Mouse (Mus musculus): ENCODE measurements around the gene Pde3a. TPM values are rescaled to one million over a fixed set of nuclear protein-coding genes. Genes with fewer than 3 reads are reported as not detected.

The Pde3a gene
- polyA plus RNA-seq, 1 experiment from 2014 or later, result 4.0 TPM

- Histone ChIP-seq H3K27me3 (ENCODE audit: control insufficient read depth, insufficient read depth, low read length) (no peaks in the 10 kb centered on the region), H3K9me3 (ENCODE audit: control insufficient read depth, low read length) (no peaks in the 10 kb centered on the region), H3K4me1 (replicated peaks; ENCODE audit: control insufficient read depth, insufficient read depth) (no peaks in the 10 kb centered on the region; the same call in 1 of the 2 replicates), H3K36me3 (ENCODE audit: control insufficient read depth, insufficient read depth, low read length) (no peaks in the 10 kb centered on the region), H3K27ac (replicated peaks) (no peak overlapping the region), H3K9ac (ENCODE audit: low read length) (no peak overlapping the region), H3K4me2 (replicated peaks; ENCODE audit: low read depth) (no peak overlapping the region), H3K4me3 (ENCODE audit: low read depth, low read length) (no peak overlapping the region)
- TF ChIP-seq CTCF (IDR thresholded peaks at IDR 0.05; ENCODE audit: low read depth), result no peak
- TF ChIP-seq EP300 (optimal IDR thresholded peaks at IDR 0.05), result no peak
- WGBS, result 72% methylated on average over 3 of the region's 3 CpGs
- no peak for ATAC-seq (ENCODE audit: low FRiP score, low TSS enrichment)
- DNase-seq (ENCODE audit: low spot score), result no peak
These were observed 190.9 kb downstream of the Pde3a start for GRCm38 (mm10) chr6:141439965-141440364.

- ATAC-seq (ENCODE audit: low FRiP score, low TSS enrichment), result no peak
- TF ChIP-seq EP300 (optimal IDR thresholded peaks at IDR 0.05) (no peak), CTCF (IDR thresholded peaks at IDR 0.05; ENCODE audit: low read depth) (peak; percentile 88)
- H3K4me1 ChIP-seq (replicated peaks; ENCODE audit: control insufficient read depth, insufficient read depth), result no peaks in the 10 kb centered on the region
These were observed 198.5 kb downstream of the Pde3a start for GRCm38 (mm10) chr6:141447547-141447946.

GRCm38 (mm10) chr6:141448886-141449285 lies 199.8 kb downstream of the Pde3a start:
- no peaks in the 10 kb centered on the region for H3K9me3 ChIP-seq (ENCODE audit: control insufficient read depth, low read length)
- no peaks in the 10 kb centered on the region for H3K36me3 ChIP-seq (ENCODE audit: control insufficient read depth, insufficient read depth, low read length)
- no peak overlapping the region for H3K9ac ChIP-seq (ENCODE audit: low read length)
- no peak for DNase-seq (ENCODE audit: low spot score)
- H3K27me3 ChIP-seq (ENCODE audit: control insufficient read depth, insufficient read depth, low read length), result no peaks in the 10 kb centered on the region
- H3K4me2 ChIP-seq (replicated peaks; ENCODE audit: low read depth), result no peak overlapping the region
- H3K4me1 ChIP-seq (replicated peaks; ENCODE audit: control insufficient read depth, insufficient read depth), result no peaks in the 10 kb centered on the region
- no peak overlapping the region for H3K27ac ChIP-seq (replicated peaks)
- no peak overlapping the region for H3K4me3 ChIP-seq (ENCODE audit: low read depth, low read length)
- no peak for ATAC-seq (ENCODE audit: low FRiP score, low TSS enrichment)
- no peak for TF ChIP-seq EP300 (optimal IDR thresholded peaks at IDR 0.05)
- TF ChIP-seq CTCF (IDR thresholded peaks at IDR 0.05; ENCODE audit: low read depth), result no peak
- WGBS, result 46% methylated on average over 8 of the region's 8 CpGs

More at GRCm38 (mm10) chr6:141447547-141447946, 198.5 kb downstream of the Pde3a start:
- H3K9me3 ChIP-seq (ENCODE audit: control insufficient read depth, low read length), result no peaks in the 10 kb centered on the region
- DNase-seq (ENCODE audit: low spot score), result peak; percentile 66
- H3K4me2 ChIP-seq (replicated peaks; ENCODE audit: low read depth), result no peak overlapping the region
- H3K4me3 ChIP-seq (ENCODE audit: low read depth, low read length), result no peak overlapping the region
- no peaks in the 10 kb centered on the region for H3K36me3 ChIP-seq (ENCODE audit: control insufficient read depth, insufficient read depth, low read length)
- no peak overlapping the region for H3K9ac ChIP-seq (ENCODE audit: low read length)
- WGBS, result 7% methylated on average over 3 of the region's 3 CpGs
- H3K27me3 ChIP-seq (ENCODE audit: control insufficient read depth, insufficient read depth, low read length), result no peaks in the 10 kb centered on the region
- no peak overlapping the region for H3K27ac ChIP-seq (replicated peaks)

- H3K9ac ChIP-seq (ENCODE audit: low read length), result no peak overlapping the region
- 76% methylated on average over 5 of the region's 5 CpGs for WGBS
These were observed 206.3 kb downstream of the Pde3a start for GRCm38 (mm10) chr6:141455335-141455734.

GRCm38 (mm10) chr6:141456591-141456990 lies 207.5 kb downstream of the Pde3a start:
- Histone ChIP-seq H3K9me3 (ENCODE audit: control insufficient read depth, low read length) (no peaks in the 10 kb centered on the region), H3K36me3 (ENCODE audit: control insufficient read depth, insufficient read depth, low read length) (no peaks in the 10 kb centered on the region), H3K9ac (ENCODE audit: low read length) (no peak overlapping the region), H3K27ac (replicated peaks) (no peak overlapping the region), H3K4me1 (replicated peaks; ENCODE audit: control insufficient read depth, insufficient read depth) (no peaks in the 10 kb centered on the region), H3K27me3 (ENCODE audit: control insufficient read depth, insufficient read depth, low read length) (no peaks in the 10 kb centered on the region), H3K4me3 (ENCODE audit: low read depth, low read length) (no peak overlapping the region), H3K4me2 (replicated peaks; ENCODE audit: low read depth) (no peak overlapping the region)
- WGBS, result 58% methylated on average over 3 of the region's 3 CpGs
- peak; percentile 80 for ATAC-seq (ENCODE audit: low FRiP score, low TSS enrichment)
- TF ChIP-seq CTCF (IDR thresholded peaks at IDR 0.05; ENCODE audit: low read depth), result no peak
- no peak for TF ChIP-seq EP300 (optimal IDR thresholded peaks at IDR 0.05)
- DNase-seq (ENCODE audit: low spot score), result peak; percentile 30

More at GRCm38 (mm10) chr6:141455335-141455734, 206.3 kb downstream of the Pde3a start:
- ATAC-seq (ENCODE audit: low FRiP score, low TSS enrichment), result no peak
- Histone ChIP-seq H3K9me3 (ENCODE audit: control insufficient read depth, low read length) (no peaks in the 10 kb centered on the region), H3K4me2 (replicated peaks; ENCODE audit: low read depth) (no peak overlapping the region), H3K4me3 (ENCODE audit: low read depth, low read length) (no peak overlapping the region), H3K4me1 (replicated peaks; ENCODE audit: control insufficient read depth, insufficient read depth) (no peaks in the 10 kb centered on the region), H3K36me3 (ENCODE audit: control insufficient read depth, insufficient read depth, low read length) (no peaks in the 10 kb centered on the region), H3K27me3 (ENCODE audit: control insufficient read depth, insufficient read depth, low read length) (no peaks in the 10 kb centered on the region), H3K27ac (replicated peaks) (no peak overlapping the region)
- TF ChIP-seq CTCF (IDR thresholded peaks at IDR 0.05; ENCODE audit: low read depth) (no peak), EP300 (optimal IDR thresholded peaks at IDR 0.05) (no peak)
- no peak for DNase-seq (ENCODE audit: low spot score)

- DNase-seq (ENCODE audit: low spot score), result no peak
- H3K9me3 ChIP-seq (ENCODE audit: control insufficient read depth, low read length), result no peaks in the 10 kb centered on the region
- 85% methylated on average over 2 of the region's 2 CpGs for WGBS
- H3K4me1 ChIP-seq (replicated peaks; ENCODE audit: control insufficient read depth, insufficient read depth), result no peaks in the 10 kb centered on the region
- H3K9ac ChIP-seq (ENCODE audit: low read length), result no peak overlapping the region
- H3K4me2 ChIP-seq (replicated peaks; ENCODE audit: low read depth), result no peak overlapping the region
- TF ChIP-seq CTCF (IDR thresholded peaks at IDR 0.05; ENCODE audit: low read depth) (peak; percentile 39), EP300 (optimal IDR thresholded peaks at IDR 0.05) (no peak)
- H3K27ac ChIP-seq (replicated peaks), result no peak overlapping the region
- no peak overlapping the region for H3K4me3 ChIP-seq (ENCODE audit: low read depth, low read length)
- no peaks in the 10 kb centered on the region for H3K27me3 ChIP-seq (ENCODE audit: control insufficient read depth, insufficient read depth, low read length)
- no peaks in the 10 kb centered on the region for H3K36me3 ChIP-seq (ENCODE audit: control insufficient read depth, insufficient read depth, low read length)
- ATAC-seq (ENCODE audit: low FRiP score, low TSS enrichment), result no peak
These were observed 221.2 kb downstream of the Pde3a start for GRCm38 (mm10) chr6:141470251-141470650.

Data from stomach, postnatal 0 days (tissue).